Mouse (Mus musculus) hindbrain, embryonic 13.5 days (tissue): ENCODE results near the gene Zfp931. TPM values are rescaled to one million over a fixed set of nuclear protein-coding genes. Genes with fewer than 3 reads are reported as not detected.
"Not testable (repeated sequence)": the region's sequence is repeated elsewhere in the genome, so short reads cannot be mapped to it uniquely, and the experiment has no call there.

Experiments
- ATAC-seq: fragments of 200-750 bp; cut with Nextera tagmentation; 2 replicates; pipeline ENCODE4 v1.8.0; 2017; ENCODE audit warnings: moderate TSS enrichment; ENCODE audit not compliant: low FRiP score
- H3K27ac ChIP-seq: fragments of 300-500 bp; sonication (generic); 2 replicates; pipeline ENCODE4 v1.5.1; 2015; ENCODE audit warnings: inconsistent platforms, mild to moderate bottlenecking, moderate library complexity
- H3K27me3 ChIP-seq: fragments of 300-500 bp; sonication (generic); 2 replicates; pipeline ENCODE4 v1.6.1; 2015; ENCODE audit warnings: mild to moderate bottlenecking, inconsistent platforms
- H3K36me3 ChIP-seq: fragments of 300-500 bp; sonication (generic); 2 replicates; pipeline ENCODE4 v1.6.1; 2015; ENCODE audit warnings: mild to moderate bottlenecking, inconsistent platforms
- H3K4me1 ChIP-seq: fragments of 300-500 bp; sonication (generic); replicated peaks from 2 replicates; pipeline ENCODE4 v1.6.1; 2015; ENCODE audit warnings: inconsistent platforms
- H3K4me2 ChIP-seq: fragments of 300-500 bp; sonication (generic); 2 replicates; pipeline ENCODE4 v1.6.1; 2015; ENCODE audit warnings: inconsistent platforms, mild to moderate bottlenecking, moderate library complexity
- H3K4me3 ChIP-seq: fragments of 300-500 bp; sonication (generic); 2 replicates; pipeline ENCODE4 v1.5.1; 2015; ENCODE audit warnings: mild to moderate bottlenecking, inconsistent platforms
- H3K9ac ChIP-seq: fragments of 300-500 bp; sonication (generic); 2 replicates; pipeline ENCODE4 v1.6.1; 2015; ENCODE audit warnings: mild to moderate bottlenecking, inconsistent platforms
- H3K9me3 ChIP-seq: fragments of 300-500 bp; sonication (generic); 2 replicates; pipeline ENCODE4 v1.6.1; 2016; ENCODE audit warnings: inconsistent platforms
- WGBS: fragments of 180-500 bp; shearing (Covaris S2); methylation state at CpG from one replicate; pipeline ENCODE4 v1.1.7; 2015; 5-methylcytosine and 5-hydroxymethylcytosine counted together
- polyA plus RNA-seq: library from polyadenylated mRNA; unstranded; fragments of >200 nt; fragmentation: Nextera tagmentation; extraction: Ambion mirVana; gene quantifications from 2 replicates; pipeline ENCODE4 v1.2.1, GENCODE M21; 2015

Zfp931 gene
- 12.0 and 14.3 TPM in 2 replicates for polyA plus RNA-seq

DNA sequence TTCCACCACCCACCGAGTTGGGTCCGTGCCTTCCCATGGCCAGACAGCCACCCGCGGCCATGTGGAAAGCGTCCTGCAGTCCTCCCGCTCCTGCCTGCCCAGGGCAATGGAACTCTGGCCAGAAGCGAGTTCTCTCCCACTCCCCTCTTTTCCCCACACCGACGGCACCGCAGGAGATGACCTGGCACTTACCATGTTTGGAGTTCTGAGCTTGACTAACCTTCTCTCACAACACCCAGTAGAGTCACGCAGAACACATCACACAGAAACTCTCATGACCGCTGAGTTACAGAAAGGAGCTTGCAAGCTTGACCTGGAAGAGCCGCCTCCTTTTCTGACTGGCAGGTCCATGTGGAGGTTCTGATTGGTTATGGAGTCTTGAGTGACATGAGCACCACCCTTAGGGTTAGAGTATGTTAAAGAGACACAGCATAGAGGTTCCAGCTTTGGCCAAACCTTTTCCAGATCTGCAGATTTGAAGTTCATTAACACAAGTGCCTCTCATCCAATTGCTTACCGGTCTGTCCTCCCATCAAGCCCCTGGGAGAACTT, at the start of gene Zfp931:
Gene Zfp931 (minus strand): TSS at position 311 of the 552 bp plus-strand sequence.
- H3K9me3 ChIP-seq, H3K4me1 ChIP-seq, H3K27me3 ChIP-seq, H3K36me3 ChIP-seq, H3K27ac ChIP-seq, ATAC-seq: not testable (repeated sequence)
- peak within 1 kb of the TSS; percentile 56 for H3K4me2 ChIP-seq
- WGBS, result 7% methylated on average over 2 of the region's 14 CpGs
- peak within 1 kb of the TSS; percentile 63; the same call in 1 of the 2 replicates for H3K9ac ChIP-seq
- peak within 1 kb of the TSS; percentile 44 for H3K4me3 ChIP-seq

DNA sequence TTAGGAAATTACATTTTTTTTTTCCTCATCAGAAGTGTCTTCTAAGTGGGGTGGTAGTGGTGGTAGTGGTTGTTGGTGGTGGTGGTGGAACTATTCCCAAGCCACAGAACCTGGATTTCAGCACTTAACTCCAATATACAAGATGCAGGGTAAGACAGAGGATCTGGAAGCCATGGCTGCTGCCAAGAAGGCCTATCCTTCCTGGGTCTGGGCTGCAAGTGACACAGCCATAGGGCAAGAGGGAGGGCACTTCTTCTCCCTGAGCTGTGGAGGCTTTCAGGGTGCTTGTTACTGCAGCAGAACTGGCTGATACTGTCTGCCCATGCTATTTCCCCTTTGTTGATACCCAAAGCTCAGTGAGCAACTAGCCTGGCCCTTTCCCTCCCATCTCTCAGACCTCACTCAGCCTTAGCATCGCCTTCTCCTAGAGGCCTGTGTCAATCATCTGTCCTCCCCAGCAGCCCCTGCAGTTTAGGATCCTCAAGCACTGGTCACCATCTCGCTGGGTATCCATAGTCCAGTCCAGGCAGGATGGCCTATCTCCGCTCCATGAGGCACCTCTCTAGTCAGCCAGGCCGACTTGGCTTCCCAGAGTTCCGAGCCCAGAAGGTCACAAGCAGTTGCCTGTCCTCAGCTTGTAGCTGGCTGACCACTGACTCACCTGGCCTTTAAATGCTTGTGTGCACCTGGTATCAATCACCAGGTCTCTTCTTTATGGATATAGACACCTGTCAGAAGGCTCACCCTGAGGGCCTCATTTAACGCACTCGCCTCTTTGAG, 48.0 kb upstream of the Zfp931 start:
- Histone ChIP-seq H3K9me3 (no peaks in the 10 kb centered on the region), H3K4me2 (no peak overlapping the region), H3K9ac (no peak overlapping the region), H3K27me3 (0 out of 2 replicates have a peak, but pooled peaks cover 2% of the 10 kb centered on the region), H3K27ac (no peak overlapping the region), H3K4me3 (no peak overlapping the region), H3K4me1 (no peaks in the 10 kb centered on the region; the same call in 1 of the 2 replicates), H3K36me3 (no peaks in the 10 kb centered on the region)
- no peak for ATAC-seq
- 93% methylated on average over 7 of the region's 7 CpGs for WGBS

GRCm38 (mm10) chr2:178125427-178125826, 47.2 kb upstream of the Zfp931 start:
- Histone ChIP-seq H3K9me3 (no peaks in the 10 kb centered on the region), H3K36me3 (no peaks in the 10 kb centered on the region), H3K27me3 (peaks cover 10% of the 10 kb centered on the region), H3K4me2 (no peak overlapping the region), H3K4me1 (no peaks in the 10 kb centered on the region; the same call in 1 of the 2 replicates), H3K27ac (no peak overlapping the region), H3K9ac (no peak overlapping the region), H3K4me3 (no peak overlapping the region)
- WGBS, result 82% methylated on average over 8 of the region's 8 CpGs
- no peak for ATAC-seq

DNA sequence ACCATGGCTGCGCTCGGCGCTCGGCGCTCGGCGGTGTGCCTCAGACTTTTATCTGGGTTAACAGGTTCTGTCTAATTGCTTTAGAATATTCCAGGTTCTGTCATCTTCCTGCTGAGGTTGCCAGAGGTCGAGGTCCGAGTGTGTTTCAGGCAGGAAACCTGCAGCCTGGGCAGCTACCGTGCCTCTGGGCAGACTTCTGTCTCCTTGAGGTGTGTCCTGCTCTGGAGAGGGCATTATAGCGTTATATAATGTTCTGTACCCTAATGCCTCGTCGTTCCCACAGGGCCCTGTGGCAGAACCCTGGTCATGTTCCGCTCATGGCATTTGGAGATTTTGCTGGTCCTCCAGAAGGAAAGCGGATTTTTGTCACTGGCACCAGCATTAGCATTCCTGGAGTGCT, 45.2 kb upstream of the Zfp931 start:
- ATAC-seq, result no peak
- Histone ChIP-seq H3K9me3 (no peaks in the 10 kb centered on the region), H3K4me3 (no peak overlapping the region), H3K9ac (no peak overlapping the region), H3K4me2 (no peak overlapping the region), H3K27me3 (peaks cover 29% of the 10 kb centered on the region), H3K4me1 (peaks cover 12% of the 10 kb centered on the region), H3K36me3 (no peaks in the 10 kb centered on the region), H3K27ac (no peak overlapping the region)
- WGBS, result 83% methylated on average over 15 of the region's 15 CpGs

- no peak overlapping the region for H3K9ac ChIP-seq
- 33% methylated on average over 4 of the region's 4 CpGs for WGBS
- H3K9me3 ChIP-seq, result no peaks in the 10 kb centered on the region
- peaks cover 12% of the 10 kb centered on the region for H3K4me1 ChIP-seq
- peaks cover 35% of the 10 kb centered on the region for H3K27me3 ChIP-seq
- H3K4me2 ChIP-seq, result no peak overlapping the region
- no peaks in the 10 kb centered on the region for H3K36me3 ChIP-seq
- no peak overlapping the region for H3K4me3 ChIP-seq
- no peak for ATAC-seq
- no peak overlapping the region for H3K27ac ChIP-seq
Measured at GRCm38 (mm10) chr2:178121946-178122665, 43.8 kb upstream of the Zfp931 start.

DNA sequence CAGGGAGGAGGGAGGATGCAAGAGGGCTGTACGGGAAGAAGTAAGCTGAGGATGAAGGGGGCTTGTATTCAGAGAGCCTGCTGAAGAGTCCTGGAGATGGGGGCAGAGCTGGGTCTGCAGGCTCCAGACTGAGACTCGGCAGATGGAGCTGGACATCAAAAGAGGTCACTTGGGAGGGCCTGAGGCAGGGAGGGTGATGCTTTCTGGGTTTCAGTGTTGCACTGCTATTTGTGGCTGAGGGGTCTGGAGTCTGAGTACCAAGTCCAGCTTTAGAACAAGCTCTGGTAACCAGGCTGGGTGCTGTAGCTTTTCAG, 43.1 kb upstream of the Zfp931 start:
- peaks cover 35% of the 10 kb centered on the region for H3K27me3 ChIP-seq
- 41% methylated on average over 2 of the region's 2 CpGs for WGBS
- no peak overlapping the region for H3K4me2 ChIP-seq
- H3K4me1 ChIP-seq, result peaks cover 12% of the 10 kb centered on the region
- H3K4me3 ChIP-seq, result no peak overlapping the region
- no peaks in the 10 kb centered on the region for H3K9me3 ChIP-seq
- ATAC-seq, result no peak
- no peaks in the 10 kb centered on the region for H3K36me3 ChIP-seq
- no peak overlapping the region for H3K27ac ChIP-seq
- no peak overlapping the region for H3K9ac ChIP-seq

- Histone ChIP-seq H3K27ac (no peak overlapping the region), H3K9me3 (no peaks in the 10 kb centered on the region), H3K4me2 (no peak overlapping the region), H3K4me1 (peaks cover 12% of the 10 kb centered on the region), H3K4me3 (no peak overlapping the region), H3K27me3 (peaks cover 35% of the 10 kb centered on the region), H3K9ac (no peak overlapping the region), H3K36me3 (no peaks in the 10 kb centered on the region)
- 93% methylated on average over 8 of the region's 8 CpGs for WGBS
- ATAC-seq, result no peak
Measured at GRCm38 (mm10) chr2:178120651-178121374, 42.5 kb upstream of the Zfp931 start.

GRCm38 (mm10) chr2:178120356-178120645, 42.0 kb upstream of the Zfp931 start:
- Histone ChIP-seq H3K4me1 (peaks cover 12% of the 10 kb centered on the region), H3K4me2 (no peak overlapping the region), H3K36me3 (no peaks in the 10 kb centered on the region), H3K4me3 (no peak overlapping the region), H3K27ac (no peak overlapping the region), H3K9me3 (no peaks in the 10 kb centered on the region), H3K27me3 (peaks cover 35% of the 10 kb centered on the region), H3K9ac (no peak overlapping the region)
- no peak for ATAC-seq

- peak overlapping the region; percentile 48 for H3K4me3 ChIP-seq
- peaks cover 35% of the 10 kb centered on the region for H3K27me3 ChIP-seq
- H3K36me3 ChIP-seq, result no peaks in the 10 kb centered on the region
- no peak overlapping the region for H3K27ac ChIP-seq
- H3K4me2 ChIP-seq, result peak overlapping the region; percentile 97
- WGBS, result 26% methylated on average over 19 of the region's 19 CpGs
- no peaks in the 10 kb centered on the region for H3K9me3 ChIP-seq
- peaks cover 12% of the 10 kb centered on the region for H3K4me1 ChIP-seq
- 0 out of 2 replicates have a peak overlapping the region, but pooled peaks have one; percentile 74 for H3K9ac ChIP-seq
- ATAC-seq, result peak; percentile 47
Measured at GRCm38 (mm10) chr2:178119561-178120355, 41.5 kb upstream of the Zfp931 start.

GRCm38 (mm10) chr2:178118801-178119560, 40.7 kb upstream of the Zfp931 start, which contains the start of gene Phactr3:
Phactr3 (plus strand) TSS chr2:178118975.
- Histone ChIP-seq H3K4me1 (peaks cover 12% of the 10 kb centered on the region), H3K4me3 (peak within 1 kb of the TSS; percentile 48), H3K27me3 (peaks cover 35% of the 10 kb centered on the region), H3K9me3 (no peaks in the 10 kb centered on the region), H3K4me2 (peak within 1 kb of the TSS; percentile 97), H3K27ac (no peak within 1 kb of the TSS), H3K9ac (peak within 1 kb of the TSS; percentile 74), H3K36me3 (no peaks in the 10 kb centered on the region)
- peak; percentile 69 for ATAC-seq
- WGBS, result 1% methylated on average over 45 of the region's 45 CpGs

DNA sequence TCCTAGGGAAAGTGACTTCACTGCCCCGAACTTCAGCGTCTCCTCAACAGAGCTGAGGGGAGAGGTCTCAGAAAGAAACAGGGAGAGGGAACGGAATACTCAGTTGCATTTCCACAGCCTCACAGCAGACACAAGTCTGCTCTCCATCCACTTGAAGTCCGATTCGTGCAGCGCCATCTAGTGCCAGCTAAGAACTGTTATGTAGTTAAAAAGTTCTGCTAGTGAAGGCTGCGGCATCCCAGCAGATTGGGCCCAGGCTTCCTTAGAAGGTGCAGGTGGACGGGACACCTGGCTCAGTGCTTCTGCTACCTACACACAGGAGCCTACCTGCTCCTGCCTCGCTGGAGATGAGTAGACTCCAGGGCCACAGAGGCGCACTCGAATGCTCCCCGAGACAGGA, 39.7 kb upstream of the Zfp931 start:
- Histone ChIP-seq H3K4me1 (peaks cover 12% of the 10 kb centered on the region), H3K27ac (no peak overlapping the region), H3K9ac (no peak overlapping the region), H3K27me3 (peaks cover 35% of the 10 kb centered on the region), H3K36me3 (no peaks in the 10 kb centered on the region), H3K4me3 (no peak overlapping the region), H3K4me2 (no peak overlapping the region), H3K9me3 (no peaks in the 10 kb centered on the region)
- ATAC-seq, result no peak
- 26% methylated on average over 12 of the region's 12 CpGs for WGBS
